Mouse (Mus musculus) c-Kit-negative CD71-positive TER-119-positive erythroid progenitor cells, embryonic 14.5 days (primary cell): ENCODE results near the gene Kazald1.
"Not testable (repeated sequence)": the region's sequence is repeated elsewhere in the genome, so short reads cannot be mapped to it uniquely, and the experiment has no call there.

Experiments
- DNase-seq: peaks from one replicate; pipeline ENCODE4 v3.0.0-alpha.2; 2013; ENCODE audit warnings: low read depth, low spot score

Gene Kazald1

DNA sequence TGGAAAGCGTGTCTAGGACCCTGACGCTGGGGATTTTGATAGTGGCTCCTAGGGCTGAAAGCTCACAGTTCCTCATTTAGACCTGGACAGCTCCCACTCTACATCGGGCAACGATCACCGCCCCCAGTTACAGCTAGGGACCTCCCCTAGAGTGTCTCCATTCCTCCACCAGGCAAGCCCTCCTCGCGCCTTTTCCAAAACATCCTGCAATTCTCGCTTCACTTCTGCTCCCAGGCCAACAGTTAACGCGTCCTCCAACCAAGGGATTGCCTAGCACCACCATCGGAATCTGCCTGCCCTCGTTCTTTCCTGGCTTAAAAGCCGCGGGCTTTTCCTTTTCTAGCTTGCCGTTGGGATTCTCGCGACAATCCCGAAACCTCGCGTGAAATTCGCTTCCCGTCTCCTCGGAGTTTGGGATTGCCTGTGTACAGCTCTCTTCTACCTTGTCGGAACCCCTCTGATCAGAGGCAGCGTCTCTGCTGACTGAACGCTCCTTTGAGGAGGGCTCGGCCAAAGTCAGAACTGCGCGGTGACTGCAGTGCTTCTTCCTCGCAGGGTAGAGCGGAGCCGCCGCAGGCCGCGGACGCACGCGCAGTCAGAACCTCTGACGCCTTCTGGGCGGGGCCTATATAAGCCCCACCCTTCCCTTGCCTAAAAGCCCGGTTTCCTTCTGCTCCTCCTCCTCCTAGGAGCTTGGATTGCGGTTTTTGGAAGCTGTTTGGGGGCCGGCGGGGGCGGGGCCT lies at the start of gene Kazald1:
TSS of gene Kazald1 (plus strand) at position 662 of the 743 bp plus-strand sequence.
- DNase-seq, result peak; percentile 83

- DNase-seq, result no peak
Measured at GRCm38 (mm10) chr19:45025937-45026568, 49.0 kb upstream of the Kazald1 start.

- no peak for DNase-seq
Measured at GRCm38 (mm10) chr19:45026958-45027670, 47.9 kb upstream of the Kazald1 start.

DNA sequence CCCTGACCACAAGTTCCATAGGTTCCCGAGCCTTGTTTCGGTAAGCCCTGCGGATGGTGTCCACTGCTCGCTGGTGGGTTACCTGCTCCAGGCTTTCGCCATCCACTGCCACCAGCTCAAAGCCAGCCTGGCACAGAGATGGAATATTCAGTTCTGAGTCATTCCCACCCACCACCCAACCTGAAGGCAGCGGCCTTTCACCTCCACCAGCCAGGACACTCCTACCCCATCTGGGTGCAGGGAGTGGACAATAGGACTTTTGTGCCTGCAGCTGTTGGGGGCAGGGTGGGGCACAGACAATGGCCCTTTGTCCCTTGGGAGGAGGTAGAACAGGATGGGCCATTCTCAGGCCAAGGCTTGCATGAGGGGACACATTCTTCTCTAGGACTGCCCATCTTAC lies 47.2 kb upstream of the Kazald1 start:
- no peak for DNase-seq

GRCm38 (mm10) chr19:45028746-45029145 lies 46.3 kb upstream of the Kazald1 start:
- DNase-seq, result no peak

- no peak for DNase-seq
Measured at GRCm38 (mm10) chr19:45029571-45029970, 45.5 kb upstream of the Kazald1 start.

GRCm38 (mm10) chr19:45030111-45030510 lies 44.9 kb upstream of the Kazald1 start:
- no peak for DNase-seq

GRCm38 (mm10) chr19:45030746-45031693 lies 44.0 kb upstream of the Kazald1 start:
- DNase-seq, result peak; percentile 69

- no peak for DNase-seq
Measured at GRCm38 (mm10) chr19:45031780-45032179, 43.3 kb upstream of the Kazald1 start.

- DNase-seq, result no peak
Measured at GRCm38 (mm10) chr19:45032570-45033332, 42.3 kb upstream of the Kazald1 start.

- DNase-seq, result no peak
Measured at GRCm38 (mm10) chr19:45036867-45037266, 38.2 kb upstream of the Kazald1 start.

DNA sequence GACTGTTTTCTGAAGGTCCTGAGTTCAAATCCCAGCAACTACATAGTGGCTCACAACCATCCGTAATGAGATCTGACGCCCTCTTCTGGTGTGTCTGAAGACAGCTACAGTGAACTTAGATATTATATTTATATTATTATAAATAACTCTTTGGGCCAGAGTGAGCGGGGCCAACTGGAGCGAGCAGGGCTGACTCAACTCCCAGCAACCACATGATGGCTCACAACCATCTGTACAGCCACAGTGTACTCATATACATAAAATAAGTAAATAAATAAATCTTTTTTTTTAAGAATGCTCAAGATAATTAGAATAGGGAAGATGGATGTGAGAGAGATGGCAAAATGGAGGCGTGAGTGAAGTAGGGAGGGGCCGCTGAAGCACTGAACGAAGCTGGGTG lies 36.8 kb upstream of the Kazald1 start:
- not testable (repeated sequence) for DNase-seq

DNA sequence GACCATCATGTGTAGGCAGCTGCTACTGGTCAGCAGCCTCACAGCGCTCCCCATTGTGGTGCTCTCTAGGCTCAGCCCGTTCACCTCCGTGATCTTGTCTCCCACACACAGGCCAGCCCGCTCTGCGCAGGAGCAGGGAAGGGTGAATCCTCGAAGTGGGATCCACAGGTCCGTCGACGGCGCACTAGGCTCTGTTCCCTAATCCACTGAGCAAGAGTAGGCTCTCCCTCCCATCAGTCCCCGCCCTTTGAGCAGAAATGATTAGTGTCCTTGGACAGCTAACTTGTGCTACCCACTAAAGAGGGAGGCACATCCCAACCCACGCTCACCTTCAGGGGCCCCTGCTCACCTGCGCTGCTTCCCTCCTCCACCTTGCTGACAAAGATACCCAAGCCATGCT lies 34.8 kb upstream of the Kazald1 start:
- DNase-seq, result no peak

DNA sequence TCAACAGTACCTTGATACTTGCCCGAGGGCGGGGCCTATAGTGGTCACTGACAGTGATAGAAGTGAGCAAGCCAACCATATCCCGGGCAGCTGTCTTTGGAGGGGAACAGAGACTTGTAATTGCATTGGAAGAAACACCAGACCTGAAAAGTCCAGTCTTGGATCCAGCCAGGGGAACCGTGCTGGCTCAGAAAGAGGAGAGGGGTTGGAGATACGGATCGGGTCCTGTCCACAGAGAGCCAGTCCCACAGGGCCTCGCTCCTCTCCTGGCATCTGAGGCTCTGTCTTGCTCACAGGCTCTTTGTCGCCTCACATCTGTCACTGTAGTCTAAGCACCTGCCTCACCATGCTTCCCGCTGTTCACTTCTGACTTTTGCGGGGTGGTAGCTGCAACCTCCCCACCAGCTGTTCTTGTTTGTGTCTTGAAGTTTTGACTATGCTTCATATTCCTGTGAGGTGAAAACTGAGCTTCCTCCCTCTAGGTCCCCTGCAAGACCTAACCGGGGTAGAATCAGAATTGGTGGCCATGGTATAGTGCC lies 30.6 kb upstream of the Kazald1 start:
- DNase-seq, result no peak

DNA sequence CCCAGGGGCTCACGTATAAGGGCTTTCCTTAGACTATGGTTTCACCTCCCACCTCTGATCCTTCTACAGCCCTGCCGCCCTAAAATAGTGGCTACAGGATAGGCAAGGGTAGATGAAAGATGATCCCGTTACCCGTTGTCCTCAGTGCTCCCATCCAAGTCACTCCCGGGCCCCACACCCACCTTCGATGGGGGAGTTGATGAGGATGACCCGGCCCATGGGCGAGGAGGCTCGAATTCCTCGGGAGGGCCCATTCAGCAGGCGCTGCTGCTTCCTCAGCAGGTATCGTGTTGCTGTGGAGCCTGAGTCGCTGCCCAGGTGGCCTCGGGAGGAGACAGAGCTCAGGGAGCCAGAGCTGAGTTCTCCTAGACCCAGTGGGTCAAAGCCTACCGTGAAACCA lies 29.8 kb upstream of the Kazald1 start:
- no peak for DNase-seq

GRCm38 (mm10) chr19:45045651-45046050 lies 29.4 kb upstream of the Kazald1 start, which contains the start of gene Pdzd7:
Gene Pdzd7 (minus strand): TSS chr19:45045717.
- DNase-seq, result no peak

DNA sequence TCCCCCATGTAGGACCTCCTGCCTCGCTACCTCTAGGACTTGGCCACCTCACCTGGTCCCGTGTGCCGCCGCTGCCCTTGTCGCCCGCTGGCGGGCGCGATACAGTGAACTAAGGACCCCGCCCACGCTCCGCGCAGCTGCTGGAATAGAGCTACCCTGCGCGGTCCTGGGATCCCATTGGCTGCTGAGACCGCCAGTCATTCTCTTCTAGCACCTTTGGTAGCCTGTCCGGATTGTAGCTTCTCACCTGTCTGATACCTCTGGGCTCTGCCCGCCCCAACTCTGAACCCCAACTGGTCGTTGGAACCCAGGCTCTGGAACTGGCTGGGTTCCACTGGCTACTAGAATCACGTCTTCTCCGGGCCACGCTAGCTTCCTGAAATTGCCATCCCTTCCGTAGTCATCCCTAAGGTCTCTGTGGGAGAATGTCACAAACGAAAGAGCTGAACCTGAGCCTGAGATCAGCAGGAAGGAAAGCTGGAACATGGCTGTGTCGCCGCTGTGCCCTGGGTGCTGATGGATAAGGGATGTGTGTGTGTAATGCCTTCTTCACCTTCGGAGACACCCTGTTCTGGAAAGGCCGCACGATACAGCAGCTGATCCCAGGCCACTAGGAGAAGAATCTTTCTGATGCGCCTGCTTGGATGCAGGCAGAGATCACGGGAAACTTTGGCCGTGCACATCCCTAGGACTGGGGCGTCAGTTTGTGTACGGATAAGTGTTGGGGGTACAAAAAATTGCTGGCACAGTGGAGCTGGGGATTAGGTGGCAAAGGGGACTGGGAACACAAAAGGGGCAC lies 28.3 kb upstream of the Kazald1 start:
- DNase-seq, result no peak

- DNase-seq, result peak; percentile 57
Measured at GRCm38 (mm10) chr19:45047417-45047934, 27.6 kb upstream of the Kazald1 start, which contains the start of gene Sfxn3. Gene Sfxn3 (plus strand): TSS chr19:45047503.
